Mouse (Mus musculus): Measurements from ENCODE around the gene Zfp740.

The Zfp740 gene

DNA sequence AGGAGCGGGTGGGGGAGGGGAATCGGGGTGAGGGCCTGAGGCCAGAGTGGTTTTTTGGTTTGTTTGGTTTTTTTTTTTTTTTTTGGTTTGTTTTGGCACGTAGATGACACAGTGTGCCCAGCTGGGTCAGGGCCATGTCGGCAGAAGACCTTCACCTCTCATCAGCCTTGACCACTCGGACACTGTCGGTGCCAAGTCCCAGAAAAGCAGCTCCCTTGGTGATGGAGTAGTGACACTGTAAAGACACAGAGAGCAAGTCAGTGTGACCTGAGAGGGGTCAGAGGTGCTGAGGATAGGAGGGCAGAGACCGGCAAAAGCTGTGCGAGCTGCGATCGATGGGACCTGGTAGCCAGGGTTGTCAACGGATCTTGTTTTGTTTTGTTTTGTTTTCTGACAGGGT lies 16.8 kb upstream of the Zfp740 start:
- no peak overlapping the region for H3K4me3 ChIP-seq (replicated peaks; ENCODE audit: low read length)
- H3K4me1 ChIP-seq (replicated peaks; ENCODE audit: low read depth, low read length) = peaks cover 57% of the 10 kb centered on the region
- TF ChIP-seq POU5F1 (IDR thresholded peaks at IDR 0.05; ENCODE audit: borderline replicate concordance, low read length) (no peak), NANOG (IDR thresholded peaks at IDR 0.05; ENCODE audit: borderline replicate concordance, low read length) (no peak), CTCF (conservative IDR thresholded peaks at IDR 0.05; ENCODE audit: low read length) (no peak)
- peaks cover 76% of the 10 kb centered on the region for H3K36me3 ChIP-seq (ENCODE audit: insufficient read depth, low read length)
- H3K27me3 ChIP-seq (ENCODE audit: insufficient read depth, low read length) = no peaks in the 10 kb centered on the region
- H3K9me3 ChIP-seq (ENCODE audit: low read length) = no peaks in the 10 kb centered on the region

DNA sequence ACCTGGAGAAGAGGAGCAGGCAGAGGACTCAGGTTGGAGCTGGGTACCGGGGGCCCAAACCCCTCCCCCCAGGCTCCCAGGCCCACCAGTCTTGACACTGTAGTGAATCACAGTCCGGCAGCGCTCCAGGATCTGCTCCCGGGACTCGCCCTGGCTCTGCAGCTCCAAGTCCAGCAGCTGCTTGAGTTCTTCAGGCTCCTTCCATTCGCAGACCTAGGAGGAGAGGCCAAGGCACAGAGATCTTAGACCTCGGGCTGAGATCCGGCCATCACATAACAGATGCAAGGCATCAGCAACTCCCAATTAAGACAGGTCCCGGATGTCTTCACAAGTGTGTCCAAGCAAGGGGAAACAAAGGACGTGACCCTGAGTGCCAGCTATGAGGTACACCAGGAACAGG lies 15.0 kb upstream of the Zfp740 start:
- no peaks in the 10 kb centered on the region for H3K27me3 ChIP-seq (ENCODE audit: insufficient read depth, low read length)
- H3K4me3 ChIP-seq (replicated peaks; ENCODE audit: low read length) = no peak overlapping the region
- TF ChIP-seq POU5F1 (IDR thresholded peaks at IDR 0.05; ENCODE audit: borderline replicate concordance, low read length) = no peak
- no peak for TF ChIP-seq NANOG (IDR thresholded peaks at IDR 0.05; ENCODE audit: borderline replicate concordance, low read length)
- TF ChIP-seq CTCF (conservative IDR thresholded peaks at IDR 0.05; ENCODE audit: low read length) = no peak
- peaks cover 73% of the 10 kb centered on the region for H3K4me1 ChIP-seq (replicated peaks; ENCODE audit: low read depth, low read length)
- H3K9me3 ChIP-seq (ENCODE audit: low read length) = no peaks in the 10 kb centered on the region
- H3K36me3 ChIP-seq (ENCODE audit: insufficient read depth, low read length) = peaks cover 74% of the 10 kb centered on the region

DNA sequence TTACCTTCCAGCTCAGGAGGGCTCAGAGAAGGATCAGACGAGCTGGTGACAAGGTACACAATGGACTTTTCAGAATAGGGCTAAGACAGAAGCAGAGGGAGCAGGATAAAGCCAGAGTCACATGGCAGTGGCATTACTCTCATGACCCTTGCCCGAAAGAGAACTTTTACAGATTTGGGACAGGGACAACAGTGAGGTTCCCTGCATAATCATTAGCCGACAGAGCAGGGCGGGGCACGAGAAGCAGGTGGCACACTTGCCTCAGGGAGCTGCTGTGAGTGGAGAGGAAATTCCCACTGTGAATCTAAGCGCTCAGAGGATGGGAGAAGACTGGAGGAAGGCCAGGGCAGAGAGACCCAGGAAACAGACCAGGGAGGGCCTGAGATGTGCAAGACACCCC lies 14.2 kb upstream of the Zfp740 start:
- TF ChIP-seq CTCF (conservative IDR thresholded peaks at IDR 0.05; ENCODE audit: low read length) (no peak), NANOG (IDR thresholded peaks at IDR 0.05; ENCODE audit: borderline replicate concordance, low read length) (no peak), POU5F1 (IDR thresholded peaks at IDR 0.05; ENCODE audit: borderline replicate concordance, low read length) (no peak)
- Histone ChIP-seq H3K9me3 (ENCODE audit: low read length) (no peaks in the 10 kb centered on the region), H3K4me1 (replicated peaks; ENCODE audit: low read depth, low read length) (peaks cover 80% of the 10 kb centered on the region), H3K27me3 (ENCODE audit: insufficient read depth, low read length) (no peaks in the 10 kb centered on the region), H3K36me3 (ENCODE audit: insufficient read depth, low read length) (peaks cover 67% of the 10 kb centered on the region), H3K4me3 (replicated peaks; ENCODE audit: low read length) (peak overlapping the region; percentile 37; the same call in 1 of the 2 replicates)

- Histone ChIP-seq H3K9me3 (ENCODE audit: low read length) (no peaks in the 10 kb centered on the region), H3K4me1 (replicated peaks; ENCODE audit: low read depth, low read length) (peaks cover 88% of the 10 kb centered on the region), H3K27me3 (ENCODE audit: insufficient read depth, low read length) (no peaks in the 10 kb centered on the region), H3K4me3 (replicated peaks; ENCODE audit: low read length) (0 out of 2 replicates have a peak overlapping the region, but pooled peaks have one; percentile 14), H3K36me3 (ENCODE audit: insufficient read depth, low read length) (peaks cover 55% of the 10 kb centered on the region)
- TF ChIP-seq POU5F1 (IDR thresholded peaks at IDR 0.05; ENCODE audit: borderline replicate concordance, low read length) (no peak), NANOG (IDR thresholded peaks at IDR 0.05; ENCODE audit: borderline replicate concordance, low read length) (no peak), CTCF (conservative IDR thresholded peaks at IDR 0.05; ENCODE audit: low read length) (no peak)
These were observed 11.3 kb upstream of the Zfp740 start for GRCm38 (mm10) chr15:102191699-102192098.

DNA sequence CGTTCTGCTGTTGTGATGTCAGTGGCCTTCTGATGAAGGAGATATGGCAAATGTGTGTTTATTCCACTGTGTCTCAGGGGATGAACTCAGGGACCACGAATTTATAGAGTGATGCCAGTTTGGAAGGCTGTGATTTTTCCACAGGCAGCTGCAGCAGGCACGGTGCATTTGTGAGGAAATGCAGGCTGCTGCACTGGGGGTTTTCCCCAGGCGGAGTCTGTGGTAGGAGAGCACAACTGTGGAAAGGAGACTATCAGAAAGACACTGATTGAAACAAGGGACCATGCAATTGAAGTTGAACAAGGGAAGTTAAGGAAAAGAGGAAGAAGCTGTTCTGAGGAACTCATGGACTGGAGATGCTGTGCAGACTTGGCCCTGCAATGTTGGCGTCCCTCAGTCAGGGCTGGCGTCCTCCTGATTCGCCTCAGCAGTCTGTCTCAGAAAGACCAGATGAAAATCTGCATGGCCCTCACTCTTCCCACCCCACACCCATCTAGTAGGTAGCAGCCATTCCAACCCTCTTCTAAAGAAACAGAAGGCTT lies 10.7 kb upstream of the Zfp740 start:
- no peak for TF ChIP-seq NANOG (IDR thresholded peaks at IDR 0.05; ENCODE audit: borderline replicate concordance, low read length)
- no peak for TF ChIP-seq CTCF (conservative IDR thresholded peaks at IDR 0.05; ENCODE audit: low read length)
- no peak for TF ChIP-seq POU5F1 (IDR thresholded peaks at IDR 0.05; ENCODE audit: borderline replicate concordance, low read length)
- Histone ChIP-seq H3K36me3 (ENCODE audit: insufficient read depth, low read length) (peaks cover 56% of the 10 kb centered on the region), H3K4me3 (replicated peaks; ENCODE audit: low read length) (no peak overlapping the region), H3K9me3 (ENCODE audit: low read length) (no peaks in the 10 kb centered on the region), H3K4me1 (replicated peaks; ENCODE audit: low read depth, low read length) (peaks cover 87% of the 10 kb centered on the region), H3K27me3 (ENCODE audit: insufficient read depth, low read length) (no peaks in the 10 kb centered on the region)

GRCm38 (mm10) chr15:102192820-102193386 lies 10.1 kb upstream of the Zfp740 start:
- Histone ChIP-seq H3K27me3 (ENCODE audit: insufficient read depth, low read length) (no peaks in the 10 kb centered on the region), H3K4me1 (replicated peaks; ENCODE audit: low read depth, low read length) (peaks cover 85% of the 10 kb centered on the region), H3K36me3 (ENCODE audit: insufficient read depth, low read length) (peaks cover 55% of the 10 kb centered on the region), H3K4me3 (replicated peaks; ENCODE audit: low read length) (no peak overlapping the region), H3K9me3 (ENCODE audit: low read length) (no peaks in the 10 kb centered on the region)
- no peak for TF ChIP-seq NANOG (IDR thresholded peaks at IDR 0.05; ENCODE audit: borderline replicate concordance, low read length)
- TF ChIP-seq CTCF (conservative IDR thresholded peaks at IDR 0.05; ENCODE audit: low read length) = no peak
- no peak for TF ChIP-seq POU5F1 (IDR thresholded peaks at IDR 0.05; ENCODE audit: borderline replicate concordance, low read length)

DNA sequence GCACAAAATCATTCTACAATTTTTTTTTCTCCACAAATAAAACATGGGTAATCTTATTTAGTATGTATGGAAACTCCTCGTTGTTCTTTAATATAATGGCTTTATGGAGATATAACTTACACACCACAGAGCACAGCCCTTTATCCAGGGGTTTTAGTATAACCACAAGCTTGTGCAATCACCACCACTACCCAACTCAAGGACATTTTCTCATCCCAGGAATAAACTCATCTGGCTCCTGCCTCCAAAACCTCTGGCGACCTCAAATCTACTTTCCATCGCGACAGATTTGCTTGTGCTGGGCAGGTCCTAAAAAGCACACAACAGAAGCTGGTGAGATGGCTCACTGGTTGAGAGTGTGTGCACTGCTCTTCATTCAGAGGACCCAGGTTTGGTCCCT lies 9.4 kb upstream of the Zfp740 start:
- no peak overlapping the region for H3K4me3 ChIP-seq (replicated peaks; ENCODE audit: low read length)
- peaks cover 52% of the 10 kb centered on the region for H3K36me3 ChIP-seq (ENCODE audit: insufficient read depth, low read length)
- H3K4me1 ChIP-seq (replicated peaks; ENCODE audit: low read depth, low read length) = peaks cover 79% of the 10 kb centered on the region
- no peaks in the 10 kb centered on the region for H3K27me3 ChIP-seq (ENCODE audit: insufficient read depth, low read length)
- H3K9me3 ChIP-seq (ENCODE audit: low read length) = no peaks in the 10 kb centered on the region
- TF ChIP-seq POU5F1 (IDR thresholded peaks at IDR 0.05; ENCODE audit: borderline replicate concordance, low read length) = no peak
- no peak for TF ChIP-seq CTCF (conservative IDR thresholded peaks at IDR 0.05; ENCODE audit: low read length)
- no peak for TF ChIP-seq NANOG (IDR thresholded peaks at IDR 0.05; ENCODE audit: borderline replicate concordance, low read length)

- H3K27me3 ChIP-seq (ENCODE audit: insufficient read depth, low read length) = no peaks in the 10 kb centered on the region
- peaks cover 60% of the 10 kb centered on the region for H3K36me3 ChIP-seq (ENCODE audit: insufficient read depth, low read length)
- TF ChIP-seq CTCF (conservative IDR thresholded peaks at IDR 0.05; ENCODE audit: low read length) (no peak), POU5F1 (IDR thresholded peaks at IDR 0.05; ENCODE audit: borderline replicate concordance, low read length) (no peak), NANOG (IDR thresholded peaks at IDR 0.05; ENCODE audit: borderline replicate concordance, low read length) (no peak)
These were observed 8.6 kb upstream of the Zfp740 start for GRCm38 (mm10) chr15:102194439-102194838.

GRCm38 (mm10) chr15:102195373-102195772 lies 7.7 kb upstream of the Zfp740 start:
- H3K36me3 ChIP-seq (ENCODE audit: insufficient read depth, low read length) = peaks cover 59% of the 10 kb centered on the region
- H3K4me3 ChIP-seq (replicated peaks; ENCODE audit: low read length) = no peak overlapping the region
- H3K27me3 ChIP-seq (ENCODE audit: insufficient read depth, low read length) = no peaks in the 10 kb centered on the region
- peaks cover 73% of the 10 kb centered on the region for H3K4me1 ChIP-seq (replicated peaks; ENCODE audit: low read depth, low read length)
- no peaks in the 10 kb centered on the region for H3K9me3 ChIP-seq (ENCODE audit: low read length)
- TF ChIP-seq POU5F1 (IDR thresholded peaks at IDR 0.05; ENCODE audit: borderline replicate concordance, low read length) (no peak), NANOG (IDR thresholded peaks at IDR 0.05; ENCODE audit: borderline replicate concordance, low read length) (no peak), CTCF (conservative IDR thresholded peaks at IDR 0.05; ENCODE audit: low read length) (no peak)

More at GRCm38 (mm10) chr15:102194439-102194838, 8.6 kb upstream of the Zfp740 start:
- Histone ChIP-seq H3K9me3 (ENCODE audit: low read length) (no peaks in the 10 kb centered on the region), H3K4me3 (replicated peaks; ENCODE audit: low read length) (no peak overlapping the region), H3K4me1 (replicated peaks; ENCODE audit: low read depth, low read length) (peaks cover 79% of the 10 kb centered on the region)

Data from E14TG2a.4 (cell line).